Mouse (Mus musculus): Measurements from ENCODE around the gene Pon1. TPM values are rescaled to one million over a fixed set of nuclear protein-coding genes. Genes with fewer than 3 reads are reported as not detected.
A peak's percentile ranks its signal among the peaks of the same experiment; 100 is the strongest.
"Not testable (repeated sequence)": the region's sequence is repeated elsewhere in the genome, so short reads cannot be mapped to it uniquely, and the experiment has no call there.

Pon1 gene
- total RNA-seq (2021): 1 to 10 TPM; 4.5 to 8.8 TPM
- long read RNA-seq, experiment 1, transcript Pon1-201 (9 exons, 1,513 nt): major isoform, 6 of 6 reads
- long read RNA-seq, experiment 1, partial matches to known transcripts: 0 of 6 reads
- long read RNA-seq, experiment 1, other reads (novel, unspliced or antisense): 0 of 6 reads
- long read RNA-seq, experiment 2, partial matches to known transcripts: 0 of 2 reads
- long read RNA-seq, experiment 2, other reads (novel, unspliced or antisense): 0 of 2 reads

GRCm38 (mm10) chr6:5193693-5194092 is at the start of gene Pon1:
TSS of gene Pon1 (minus strand) at chr6:5193946.
- DNase-seq (ENCODE audit: low spot score in 2 of 2): no peak

DNA sequence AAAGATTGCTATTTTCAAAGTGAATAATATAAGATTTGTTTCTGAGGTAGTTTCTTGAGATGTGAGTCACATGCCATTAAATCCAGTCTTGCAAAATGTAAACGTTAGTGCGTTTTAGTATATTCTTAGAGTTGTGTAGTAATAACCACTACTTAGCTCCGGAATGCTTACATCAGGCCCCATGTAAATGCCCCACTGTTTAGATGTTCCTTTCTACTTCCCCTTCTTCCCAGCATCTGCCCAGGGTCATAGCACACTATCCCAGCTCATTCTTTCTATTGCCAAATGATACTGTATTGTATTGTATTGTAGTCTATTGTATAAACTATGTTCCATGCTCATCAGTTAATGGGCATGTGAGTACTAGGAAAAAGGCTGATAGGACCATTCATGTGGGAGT is 45.1 kb upstream of the Pon1 start:
- DNase-seq (ENCODE audit: low spot score in 2 of 2): no peak

GRCm38 (mm10) chr6:5237510-5237909 is 43.8 kb upstream of the Pon1 start:
- no peak for DNase-seq (ENCODE audit: low spot score in 2 of 2)

- DNase-seq (ENCODE audit: low spot score in 2 of 2): no peak
These were observed 43.2 kb upstream of the Pon1 start for GRCm38 (mm10) chr6:5236843-5237371.

DNA sequence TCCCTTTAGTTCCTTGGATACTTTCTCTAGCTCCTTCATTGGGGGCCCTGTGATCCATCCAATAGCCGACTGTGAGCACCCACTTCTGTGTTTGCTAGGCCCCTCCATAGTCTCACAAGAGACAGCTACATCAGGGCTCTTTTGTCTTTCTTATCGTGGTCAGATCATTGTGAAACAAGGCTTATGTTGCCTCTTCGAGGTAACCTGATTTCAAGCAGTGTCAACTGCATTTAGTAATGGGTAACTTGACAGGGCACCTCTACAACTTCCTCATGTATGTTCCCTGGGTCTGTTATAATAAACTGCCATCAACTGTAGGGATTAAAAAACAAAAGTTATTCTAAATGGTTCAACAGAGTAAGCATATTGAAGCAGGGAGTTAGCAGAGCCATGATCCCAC is 40.8 kb upstream of the Pon1 start:
- no peak for DNase-seq (ENCODE audit: low spot score in 2 of 2)

GRCm38 (mm10) chr6:5233812-5234211 is 40.1 kb upstream of the Pon1 start:
- peak in 1 of 2 experiments; percentile 23 for DNase-seq (ENCODE audit: low spot score in 2 of 2)

GRCm38 (mm10) chr6:5232022-5232421 is 38.3 kb upstream of the Pon1 start:
- DNase-seq (ENCODE audit: low spot score in 2 of 2): no peak

- no peak for DNase-seq (ENCODE audit: low spot score in 2 of 2)
These were observed 36.5 kb upstream of the Pon1 start for GRCm38 (mm10) chr6:5230261-5230660.

- DNase-seq (ENCODE audit: low spot score in 2 of 2): not testable (repeated sequence)
These were observed 29.8 kb upstream of the Pon1 start for GRCm38 (mm10) chr6:5223551-5223950.

DNA sequence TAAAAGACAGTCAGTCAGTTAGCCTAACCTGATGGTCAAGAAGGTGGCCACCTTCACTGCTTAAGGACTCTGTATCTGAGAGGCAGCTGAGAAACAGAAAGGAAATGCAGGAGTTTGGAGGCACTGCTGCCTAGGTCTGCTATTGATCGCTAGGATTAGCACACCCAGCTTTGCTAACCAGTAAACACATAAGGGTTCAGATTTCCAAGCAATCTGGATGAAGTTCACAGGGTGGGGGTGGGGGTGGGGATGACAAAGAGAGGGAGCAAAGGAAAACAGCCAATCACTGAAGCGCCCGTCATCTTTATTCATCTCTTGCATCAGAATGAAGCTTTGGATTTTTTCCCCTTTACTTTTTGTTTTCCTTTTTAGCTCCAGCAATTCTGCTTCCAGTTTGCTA is 28.3 kb upstream of the Pon1 start:
- no peak for DNase-seq (ENCODE audit: low spot score in 2 of 2)

- DNase-seq (ENCODE audit: low spot score in 2 of 2): no peak
These were observed 24.4 kb upstream of the Pon1 start for GRCm38 (mm10) chr6:5218190-5218589.

GRCm38 (mm10) chr6:5207817-5208216 is 14.1 kb upstream of the Pon1 start:
- no peak for DNase-seq (ENCODE audit: low spot score in 2 of 2)

- no peak for DNase-seq (ENCODE audit: low spot score in 2 of 2)
These were observed 6.2 kb upstream of the Pon1 start for GRCm38 (mm10) chr6:5199916-5200315.

DNA sequence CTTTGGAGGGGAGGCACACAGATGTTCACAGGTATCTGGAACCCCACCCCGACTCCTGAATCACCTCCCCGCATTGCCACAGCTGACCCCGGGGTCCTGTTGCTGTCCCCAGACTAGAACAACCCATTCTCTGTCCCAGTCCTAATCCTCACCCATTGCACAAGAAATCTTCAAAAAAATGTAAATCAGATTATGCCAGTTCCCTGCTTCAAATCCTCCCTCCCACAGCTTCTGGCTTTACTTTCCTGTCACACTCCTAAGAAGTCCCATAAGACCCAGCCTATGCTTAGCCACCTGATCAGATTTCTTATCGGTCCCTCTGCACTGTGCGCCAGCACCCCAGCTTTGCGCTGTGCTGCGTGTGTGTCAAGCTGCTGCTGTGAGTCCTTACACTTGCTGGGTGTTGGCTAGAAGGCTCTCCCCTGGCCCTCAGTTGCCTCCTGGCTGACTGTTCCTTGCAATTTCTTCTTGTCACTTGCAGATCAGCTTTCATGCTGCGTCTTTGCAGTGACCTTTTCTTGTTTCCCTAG is 5.7 kb upstream of the Pon1 start:
- no peak for DNase-seq (ENCODE audit: low spot score in 2 of 2)

DNA sequence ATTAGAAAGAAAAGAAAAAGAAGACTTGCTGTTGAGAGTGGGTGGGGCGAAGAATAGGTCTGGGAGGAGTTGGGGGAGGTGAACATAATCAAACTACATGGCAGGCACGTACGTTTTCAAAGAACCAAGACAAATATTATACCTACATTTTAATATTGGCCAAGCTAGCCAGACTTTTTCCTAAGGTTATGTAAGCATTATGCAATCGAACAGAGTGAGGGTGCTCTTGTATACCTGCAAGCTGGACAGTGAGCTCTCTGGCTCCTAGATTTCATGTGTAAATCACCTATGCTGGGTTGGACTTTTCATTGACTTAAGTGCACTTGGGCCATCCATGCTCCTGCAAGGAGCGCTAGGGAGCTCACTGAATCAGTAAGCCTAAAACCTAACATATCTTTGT is 4.8 kb upstream of the Pon1 start:
- no peak for DNase-seq (ENCODE audit: low spot score in 2 of 2)

DNA sequence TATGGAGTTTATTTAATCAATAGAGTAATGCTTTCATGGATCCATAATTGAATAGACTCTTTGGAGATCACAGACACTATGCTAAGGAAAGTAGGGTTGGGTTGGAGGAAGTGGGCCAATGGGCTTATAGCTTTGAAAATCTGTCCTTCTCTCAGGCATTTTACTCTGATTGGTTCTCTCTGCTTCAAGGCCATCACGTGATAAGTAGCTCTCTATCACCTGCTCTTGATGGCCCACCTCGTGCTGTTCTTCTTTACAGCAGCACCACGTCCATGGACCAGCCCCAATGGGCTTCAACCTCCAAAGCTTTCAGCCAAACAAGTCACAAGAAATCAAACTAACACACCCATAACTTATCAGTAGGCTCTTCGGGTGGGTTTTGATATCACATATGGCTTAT is 3.0 kb downstream of the Pon1 start:
- DNase-seq (ENCODE audit: low spot score in 2 of 2): no peak

DNA sequence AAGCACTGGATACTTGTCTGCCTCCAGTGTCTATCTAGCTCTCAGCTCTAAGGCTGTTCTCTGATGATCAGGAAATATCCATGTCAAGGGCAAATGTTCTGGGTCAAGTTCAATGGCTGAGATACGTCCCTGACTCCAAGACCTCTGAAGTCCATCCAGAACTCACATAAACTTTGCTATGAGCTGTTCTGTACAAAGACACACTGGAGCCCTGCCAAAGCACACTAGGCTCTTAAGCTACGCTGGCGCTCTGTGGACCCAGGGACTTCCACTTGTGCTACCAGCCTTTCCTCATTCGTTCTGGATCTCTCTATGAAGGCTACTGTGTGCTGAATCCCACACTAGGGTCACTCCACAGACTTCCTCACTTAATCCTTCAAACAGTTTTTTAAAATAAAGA is 4.2 kb downstream of the Pon1 start:
- DNase-seq (ENCODE audit: low spot score in 2 of 2): peak; percentile 39 to 56

GRCm38 (mm10) chr6:5188938-5189337 is 4.8 kb downstream of the Pon1 start:
- no peak for DNase-seq (ENCODE audit: low spot score in 2 of 2)

DNA sequence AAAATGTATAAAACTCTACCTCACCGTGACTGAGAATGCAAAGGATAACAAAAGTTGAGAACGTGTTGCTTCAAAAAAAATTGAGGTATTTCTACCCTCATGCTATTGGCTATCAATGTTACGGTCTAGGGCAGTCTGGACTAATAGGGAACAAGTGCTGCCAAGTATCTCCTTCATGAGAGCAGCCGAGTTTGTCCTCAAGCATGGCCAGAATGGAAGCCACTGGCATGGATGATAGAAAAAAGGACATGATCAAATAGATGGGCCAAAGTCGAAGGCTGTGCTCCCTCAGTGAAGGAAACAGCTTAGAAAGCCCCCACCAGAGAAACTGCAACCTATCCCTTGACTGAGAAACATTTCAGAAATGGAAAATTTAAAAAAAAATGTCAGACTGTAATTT is 5.7 kb downstream of the Pon1 start:
- DNase-seq (ENCODE audit: low spot score in 2 of 2): no peak

- no peak for DNase-seq (ENCODE audit: low spot score in 2 of 2)
These were observed 6.2 kb downstream of the Pon1 start for GRCm38 (mm10) chr6:5187586-5187985.

GRCm38 (mm10) chr6:5186229-5186950 is 7.4 kb downstream of the Pon1 start:
- DNase-seq (ENCODE audit: low spot score in 2 of 2): no peak

DNA sequence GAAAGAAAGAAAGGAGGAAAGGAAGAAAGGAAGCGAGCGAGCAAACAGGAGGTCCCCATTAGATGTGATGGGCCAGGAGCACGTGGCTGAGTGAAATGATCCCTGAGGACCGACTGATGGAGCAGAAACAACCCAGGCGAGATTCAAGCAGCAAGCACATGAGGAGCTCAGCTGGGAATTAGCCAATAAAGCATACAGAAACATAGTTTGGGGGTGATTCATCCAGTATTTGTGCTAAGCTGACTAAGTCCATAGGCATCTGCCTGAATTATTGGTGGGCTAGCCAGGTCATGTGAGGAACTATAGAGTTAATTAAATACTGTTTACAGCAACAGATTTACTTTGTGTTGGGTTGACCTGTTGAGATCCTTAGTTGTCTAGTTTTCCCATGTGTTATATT is 13.1 kb downstream of the Pon1 start:
- DNase-seq (ENCODE audit: low spot score in 2 of 2): no peak
